Mouse (Mus musculus) forebrain, embryonic 14.5 days (tissue): ENCODE measurements around the gene Clta. TPM values are rescaled to one million over a fixed set of nuclear protein-coding genes. Genes with fewer than 3 reads are reported as not detected.

Source experiments
- ATAC-seq: fragments of 200-750 bp; cut with Nextera tagmentation; 2 replicates; pipeline ENCODE4 v1.8.0; 2017; ENCODE audit warnings: mild to moderate bottlenecking, moderate library complexity
- DNase-seq: peaks from one replicate; pipeline ENCODE4 v3.0.0-alpha.2; 2015; ENCODE audit warnings: low spot score
- H3K27ac ChIP-seq: fragments of 300-500 bp; sonication (generic); 2 replicates; pipeline ENCODE4 v1.5.1; 2014; ENCODE audit warnings: low read depth, mild to moderate bottlenecking, control low read depth, low read length, moderate library complexity
- H3K27me3 ChIP-seq: fragments of 300-500 bp; sonication (generic); replicated peaks from 2 replicates; pipeline ENCODE4 v1.6.1; 2014; ENCODE audit warnings: low read length, control low read depth, mixed read lengths; ENCODE audit not compliant: control insufficient read depth, insufficient read depth
- H3K36me3 ChIP-seq: fragments of 300-500 bp; sonication (generic); 2 replicates; pipeline ENCODE4 v1.6.1; 2014; ENCODE audit warnings: low read length, control low read depth; ENCODE audit not compliant: control insufficient read depth, insufficient read depth
- H3K4me1 ChIP-seq: fragments of 300-500 bp; sonication (generic); 2 replicates; pipeline ENCODE4 v1.6.1; 2014; ENCODE audit warnings: antibody characterized with exemption, low read length, control low read depth; ENCODE audit not compliant: control insufficient read depth, insufficient read depth
- H3K4me2 ChIP-seq: fragments of 300-500 bp; sonication (generic); 2 replicates; pipeline ENCODE4 v1.6.1; 2014; ENCODE audit warnings: mild to moderate bottlenecking, control low read depth, low read length
- H3K4me3 ChIP-seq: fragments of 300-500 bp; sonication (generic); 2 replicates; pipeline ENCODE4 v1.5.1; 2014; ENCODE audit warnings: low read depth, low read length, control low read depth
- H3K9ac ChIP-seq: fragments of 300-500 bp; sonication (generic); 2 replicates; pipeline ENCODE4 v1.6.1; 2014; ENCODE audit warnings: mild to moderate bottlenecking, low read length, control low read depth, moderate library complexity
- H3K9me3 ChIP-seq: fragments of 300-500 bp; sonication (generic); replicated peaks from 2 replicates; pipeline ENCODE4 v1.6.1; 2016; ENCODE audit warnings: low read length, control low read depth, mixed read lengths; ENCODE audit not compliant: control insufficient read depth
- WGBS: fragments of 180-500 bp; shearing (Covaris S2); extraction: QIAGEN DNeasy Blood & Tissue Kit; methylation state at CpG from one replicate; pipeline ENCODE4 v1.1.7; 2014; 5-methylcytosine and 5-hydroxymethylcytosine counted together
- polyA plus RNA-seq: library from polyadenylated mRNA; unstranded; fragments of >200 nt; fragmentation: Nextera tagmentation; extraction: Ambion mirVana; gene quantifications from 2 replicates; pipeline ENCODE4 v1.2.1, GENCODE M21; 2014

The Clta gene
- polyA plus RNA-seq, 1 experiment from 2014 or later = 303 TPM

- Histone ChIP-seq H3K4me3 (peak overlapping the region; percentile 98), H3K9me3 (no peaks in the 10 kb centered on the region), H3K4me2 (peak overlapping the region; percentile 98), H3K27ac (peak overlapping the region; percentile 53), H3K9ac (peak overlapping the region; percentile 93), H3K27me3 (no peaks in the 10 kb centered on the region), H3K36me3 (no peaks in the 10 kb centered on the region), H3K4me1 (peaks cover 14% of the 10 kb centered on the region)
- ATAC-seq (peak; percentile 100), DNase-seq (peak; percentile 98)
- WGBS = under 1% methylated on average over 77 of the region's 77 CpGs
Observed at GRCm38 (mm10) chr4:44012376-44013367, 8.4 kb downstream of the Clta start.

GRCm38 (mm10) chr4:44013391-44014070, 9.3 kb downstream of the Clta start:
- ATAC-seq (no peak), DNase-seq (no peak)
- Histone ChIP-seq H3K36me3 (0 out of 2 replicates have a peak, but pooled peaks cover under 1% of the 10 kb centered on the region), H3K27ac (no peak overlapping the region), H3K4me2 (peak overlapping the region; percentile 98), H3K9me3 (no peaks in the 10 kb centered on the region), H3K4me1 (peaks cover 14% of the 10 kb centered on the region), H3K9ac (peak overlapping the region; percentile 93), H3K27me3 (no peaks in the 10 kb centered on the region), H3K4me3 (peak overlapping the region; percentile 98)
- 25% methylated on average over 11 of the region's 11 CpGs for WGBS

- H3K4me3 ChIP-seq = no peak overlapping the region
- no peak overlapping the region for H3K27ac ChIP-seq
- ATAC-seq (no peak), DNase-seq (no peak)
- H3K9me3 ChIP-seq = no peaks in the 10 kb centered on the region
- H3K4me1 ChIP-seq = peaks cover 14% of the 10 kb centered on the region
- no peaks in the 10 kb centered on the region for H3K27me3 ChIP-seq
- H3K9ac ChIP-seq = no peak overlapping the region
- H3K4me2 ChIP-seq = no peak overlapping the region
- H3K36me3 ChIP-seq = peaks cover 26% of the 10 kb centered on the region
- 85% methylated on average over 4 of the region's 4 CpGs for WGBS
Observed at GRCm38 (mm10) chr4:44016071-44016470, 11.8 kb downstream of the Clta start.

GRCm38 (mm10) chr4:44016791-44017190, 12.5 kb downstream of the Clta start:
- Histone ChIP-seq H3K9me3 (no peaks in the 10 kb centered on the region), H3K36me3 (peaks cover 33% of the 10 kb centered on the region), H3K27me3 (no peaks in the 10 kb centered on the region), H3K4me2 (no peak overlapping the region), H3K27ac (no peak overlapping the region), H3K9ac (no peak overlapping the region), H3K4me1 (peaks cover 14% of the 10 kb centered on the region), H3K4me3 (no peak overlapping the region)
- WGBS = 95% methylated on average over 12 of the region's 12 CpGs
- DNase-seq (no peak), ATAC-seq (no peak)

GRCm38 (mm10) chr4:44022323-44022722, 18.1 kb downstream of the Clta start:
- no peaks in the 10 kb centered on the region for H3K27me3 ChIP-seq
- 93% methylated on average over 4 of the region's 4 CpGs for WGBS

GRCm38 (mm10) chr4:44022766-44023165, 18.5 kb downstream of the Clta start:
- Histone ChIP-seq H3K4me2 (no peak overlapping the region), H3K4me1 (no peaks in the 10 kb centered on the region), H3K9ac (no peak overlapping the region), H3K9me3 (no peaks in the 10 kb centered on the region), H3K36me3 (peaks cover 91% of the 10 kb centered on the region), H3K4me3 (no peak overlapping the region), H3K27ac (no peak overlapping the region), H3K27me3 (no peaks in the 10 kb centered on the region)
- WGBS = 93% methylated on average over 11 of the region's 11 CpGs
- DNase-seq (no peak), ATAC-seq (no peak)

More at GRCm38 (mm10) chr4:44022323-44022722, 18.1 kb downstream of the Clta start:
- Histone ChIP-seq H3K4me3 (no peak overlapping the region), H3K9ac (no peak overlapping the region), H3K27ac (no peak overlapping the region), H3K4me1 (no peaks in the 10 kb centered on the region), H3K4me2 (no peak overlapping the region), H3K36me3 (peaks cover 86% of the 10 kb centered on the region), H3K9me3 (no peaks in the 10 kb centered on the region)
- no peak for DNase-seq
- ATAC-seq = no peak

GRCm38 (mm10) chr4:44023681-44024080, 19.4 kb downstream of the Clta start:
- no peak for DNase-seq
- 96% methylated on average over 9 of the region's 9 CpGs for WGBS
- H3K27me3 ChIP-seq = no peaks in the 10 kb centered on the region
- peaks cover 98% of the 10 kb centered on the region for H3K36me3 ChIP-seq
- no peak overlapping the region for H3K4me2 ChIP-seq
- H3K9me3 ChIP-seq = no peaks in the 10 kb centered on the region
- no peak overlapping the region for H3K9ac ChIP-seq
- ATAC-seq = no peak
- no peak overlapping the region for H3K4me3 ChIP-seq
- no peak overlapping the region for H3K27ac ChIP-seq
- H3K4me1 ChIP-seq = no peaks in the 10 kb centered on the region

- H3K27me3 ChIP-seq = no peaks in the 10 kb centered on the region
- H3K4me1 ChIP-seq = no peaks in the 10 kb centered on the region
- no peak overlapping the region for H3K4me3 ChIP-seq
- H3K27ac ChIP-seq = no peak overlapping the region
- no peaks in the 10 kb centered on the region for H3K9me3 ChIP-seq
- WGBS = 95% methylated on average over 6 of the region's 6 CpGs
- H3K4me2 ChIP-seq = no peak overlapping the region
- H3K9ac ChIP-seq = no peak overlapping the region
- H3K36me3 ChIP-seq = peaks cover 98% of the 10 kb centered on the region
- ATAC-seq (no peak), DNase-seq (no peak)
Observed at GRCm38 (mm10) chr4:44024241-44024640, 20.0 kb downstream of the Clta start.
